Mouse (Mus musculus): ENCODE results near the gene Gm12248. TPM values are rescaled to one million over a fixed set of nuclear protein-coding genes. Genes with fewer than 3 reads are reported as not detected.
A peak's percentile ranks its signal among the peaks of the same experiment; 100 is the strongest.

Gene Gm12248
- 0.19 TPM for polyA plus RNA-seq (2012; fragmentation: generic; extraction: Trizol)

DNA sequence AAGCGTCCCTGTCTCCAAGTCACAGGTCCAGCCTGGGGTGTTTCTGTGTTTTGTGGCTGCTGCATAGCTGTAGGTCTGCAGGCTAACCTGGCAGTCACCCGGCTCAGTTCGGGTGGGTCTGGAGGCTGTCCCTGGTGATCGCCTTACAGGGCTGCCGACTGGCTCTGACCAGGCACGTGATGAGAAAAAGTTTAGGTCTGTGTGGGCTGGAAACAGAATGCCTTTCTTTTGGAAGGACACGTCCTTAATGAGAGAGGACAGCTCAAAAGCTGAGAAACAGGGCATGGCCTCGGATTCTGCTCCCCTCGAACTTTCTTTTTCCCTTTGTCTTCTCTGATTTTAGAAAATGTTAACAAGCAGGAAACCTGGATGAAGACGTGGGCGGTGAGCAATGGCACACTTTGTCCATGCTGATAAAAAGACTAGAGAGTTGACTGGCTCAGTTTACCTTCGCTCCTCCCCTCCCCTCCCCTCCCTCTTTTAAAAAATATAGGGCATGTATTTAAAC, at the start of gene Gm12248:
Gm12248 (minus strand) TSS at position 114 of the 508 bp plus-strand sequence.
- H3K4me2 ChIP-seq (ENCODE audit: low read depth): peak within 1 kb of the TSS; percentile 75
- no peaks in the 10 kb centered on the region for H3K79me2 ChIP-seq (ENCODE audit: control insufficient read depth, insufficient read depth)
- peak within 1 kb of the TSS; percentile 18 for H3K4me3 ChIP-seq
- TF ChIP-seq SRF (IDR thresholded peaks at IDR 0.05; ENCODE audit: control insufficient read depth, insufficient read length, low read depth) (no peak), REST (IDR thresholded peaks at IDR 0.05; ENCODE audit: insufficient read depth, insufficient read length) (no peak), TCF12 (IDR thresholded peaks at IDR 0.05; ENCODE audit: insufficient read depth, poor library complexity, severe bottlenecking) (no peak), MYOD1 (IDR thresholded peaks at IDR 0.05; ENCODE audit: control insufficient read depth in 1 of 3, insufficient read length in 2 of 3, low read depth in 2 of 3) (no peak), E2F4 (IDR thresholded peaks at IDR 0.05; ENCODE audit: insufficient read depth) (no peak), POLR2A (IDR thresholded peaks at IDR 0.05; ENCODE audit: insufficient read length, low read depth) (peak; percentile 28), CEBPB (IDR thresholded peaks at IDR 0.05; ENCODE audit: insufficient read depth, poor library complexity, severe bottlenecking) (no peak), USF1 (IDR thresholded peaks at IDR 0.05; ENCODE audit: low read depth) (peak; percentile 89), MAX (IDR thresholded peaks at IDR 0.05; ENCODE audit: low read depth) (no peak), TCF3 (IDR thresholded peaks at IDR 0.05; ENCODE audit: insufficient read length, low read depth) (no peak), POLR2AphosphoS2 (IDR thresholded peaks at IDR 0.05; ENCODE audit: insufficient read length, low read depth) (no peak), MYOG (IDR thresholded peaks at IDR 0.05; ENCODE audit: control insufficient read depth in 1 of 3, insufficient read depth in 1 of 3, insufficient read length in 2 of 3, low read depth in 2 of 3) (no peak)
- no peaks in the 10 kb centered on the region for H3K36me3 ChIP-seq (ENCODE audit: control insufficient read depth, insufficient read depth)
- H3K27me3 ChIP-seq (ENCODE audit: control insufficient read depth, insufficient read depth, insufficient read length): no peaks in the 10 kb centered on the region
- no peak within 1 kb of the TSS for H3ac ChIP-seq (ENCODE audit: control insufficient read depth, insufficient read length)

DNA sequence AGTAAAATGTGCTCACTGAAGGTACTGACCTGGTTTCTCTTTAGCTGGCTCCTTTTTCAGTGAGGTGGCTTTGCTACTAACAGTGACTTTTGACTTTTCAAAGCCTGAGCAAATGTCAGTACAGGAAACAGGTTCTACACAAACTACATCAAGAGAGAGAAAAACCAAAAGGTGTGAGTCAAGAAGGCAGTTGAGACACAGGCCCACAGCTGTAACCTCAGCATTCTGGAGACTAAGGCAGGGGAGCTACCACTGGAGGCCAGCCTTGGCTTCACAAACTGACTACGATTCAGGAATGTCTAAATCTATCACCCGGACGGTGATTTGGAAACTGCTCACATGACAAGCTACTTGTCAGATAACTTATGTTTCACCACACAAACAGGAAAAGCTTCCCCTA, 46.5 kb upstream of the Gm12248 start:
- Histone ChIP-seq H3K79me2 (ENCODE audit: control insufficient read depth, insufficient read depth) (no peaks in the 10 kb centered on the region), H3K36me3 (ENCODE audit: control insufficient read depth, insufficient read depth) (peaks cover 47% of the 10 kb centered on the region), H3ac (ENCODE audit: control insufficient read depth, insufficient read length) (no peak overlapping the region), H3K27me3 (ENCODE audit: control insufficient read depth, insufficient read depth, insufficient read length) (no peaks in the 10 kb centered on the region), H3K4me3 (no peak overlapping the region), H3K4me2 (ENCODE audit: low read depth) (no peak overlapping the region)
- no peak for TF ChIP-seq POLR2AphosphoS2 (IDR thresholded peaks at IDR 0.05; ENCODE audit: insufficient read length, low read depth)
- TF ChIP-seq TCF12 (IDR thresholded peaks at IDR 0.05; ENCODE audit: insufficient read depth, poor library complexity, severe bottlenecking): no peak
- TF ChIP-seq CEBPB (IDR thresholded peaks at IDR 0.05; ENCODE audit: insufficient read depth, poor library complexity, severe bottlenecking): no peak
- TF ChIP-seq E2F4 (IDR thresholded peaks at IDR 0.05; ENCODE audit: insufficient read depth): no peak
- TF ChIP-seq SRF (IDR thresholded peaks at IDR 0.05; ENCODE audit: control insufficient read depth, insufficient read length, low read depth): no peak
- no peak for TF ChIP-seq TCF3 (IDR thresholded peaks at IDR 0.05; ENCODE audit: insufficient read length, low read depth)
- no peak for TF ChIP-seq POLR2A (IDR thresholded peaks at IDR 0.05; ENCODE audit: insufficient read length, low read depth)
- no peak for TF ChIP-seq REST (IDR thresholded peaks at IDR 0.05; ENCODE audit: insufficient read depth, insufficient read length)
- no peak for TF ChIP-seq USF1 (IDR thresholded peaks at IDR 0.05; ENCODE audit: low read depth)
- no peak for TF ChIP-seq MYOG (IDR thresholded peaks at IDR 0.05; ENCODE audit: control insufficient read depth in 1 of 3, insufficient read depth in 1 of 3, insufficient read length in 2 of 3, low read depth in 2 of 3)
- no peak for TF ChIP-seq MYOD1 (IDR thresholded peaks at IDR 0.05; ENCODE audit: control insufficient read depth in 1 of 3, insufficient read length in 2 of 3, low read depth in 2 of 3)
- TF ChIP-seq MAX (IDR thresholded peaks at IDR 0.05; ENCODE audit: low read depth): no peak

DNA sequence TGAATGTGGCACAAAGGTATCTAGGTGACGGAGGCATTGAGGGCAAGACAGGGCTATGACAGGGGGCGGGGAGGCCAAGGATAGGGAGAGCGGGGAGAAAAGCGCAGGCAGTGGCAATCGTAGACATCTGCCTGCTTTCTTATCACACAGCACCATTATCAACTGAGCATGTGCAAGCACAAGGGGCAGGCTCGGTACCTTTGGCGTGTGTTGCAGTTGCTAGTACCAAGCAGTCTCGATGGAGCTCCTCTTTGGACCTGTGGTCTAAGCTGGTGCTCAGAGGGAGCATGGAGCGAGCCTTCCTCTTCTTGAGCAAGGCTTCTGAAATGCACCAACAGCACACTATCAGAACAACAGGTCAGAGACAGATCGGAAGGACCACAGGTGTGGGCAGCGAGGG, 45.9 kb upstream of the Gm12248 start:
- H3K36me3 ChIP-seq (ENCODE audit: control insufficient read depth, insufficient read depth): peaks cover 47% of the 10 kb centered on the region
- H3K79me2 ChIP-seq (ENCODE audit: control insufficient read depth, insufficient read depth): no peaks in the 10 kb centered on the region
- no peak overlapping the region for H3ac ChIP-seq (ENCODE audit: control insufficient read depth, insufficient read length)
- TF ChIP-seq TCF3 (IDR thresholded peaks at IDR 0.05; ENCODE audit: insufficient read length, low read depth): no peak
- no peak for TF ChIP-seq USF1 (IDR thresholded peaks at IDR 0.05; ENCODE audit: low read depth)
- TF ChIP-seq POLR2A (IDR thresholded peaks at IDR 0.05; ENCODE audit: insufficient read length, low read depth): no peak
- no peak overlapping the region for H3K4me3 ChIP-seq
- no peaks in the 10 kb centered on the region for H3K27me3 ChIP-seq (ENCODE audit: control insufficient read depth, insufficient read depth, insufficient read length)
- H3K4me2 ChIP-seq (ENCODE audit: low read depth): no peak overlapping the region

- TF ChIP-seq USF1 (IDR thresholded peaks at IDR 0.05; ENCODE audit: low read depth) (no peak), MAX (IDR thresholded peaks at IDR 0.05; ENCODE audit: low read depth) (no peak), TCF12 (IDR thresholded peaks at IDR 0.05; ENCODE audit: insufficient read depth, poor library complexity, severe bottlenecking) (no peak), E2F4 (IDR thresholded peaks at IDR 0.05; ENCODE audit: insufficient read depth) (no peak), TCF3 (IDR thresholded peaks at IDR 0.05; ENCODE audit: insufficient read length, low read depth) (no peak), POLR2AphosphoS2 (IDR thresholded peaks at IDR 0.05; ENCODE audit: insufficient read length, low read depth) (no peak), REST (IDR thresholded peaks at IDR 0.05; ENCODE audit: insufficient read depth, insufficient read length) (no peak), POLR2A (IDR thresholded peaks at IDR 0.05; ENCODE audit: insufficient read length, low read depth) (no peak), CEBPB (IDR thresholded peaks at IDR 0.05; ENCODE audit: insufficient read depth, poor library complexity, severe bottlenecking) (no peak), MYOD1 (IDR thresholded peaks at IDR 0.05; ENCODE audit: control insufficient read depth in 1 of 3, insufficient read length in 2 of 3, low read depth in 2 of 3) (no peak), SRF (IDR thresholded peaks at IDR 0.05; ENCODE audit: control insufficient read depth, insufficient read length, low read depth) (no peak), MYOG (IDR thresholded peaks at IDR 0.05; ENCODE audit: control insufficient read depth in 1 of 3, insufficient read depth in 1 of 3, insufficient read length in 2 of 3, low read depth in 2 of 3) (no peak)
- Histone ChIP-seq H3K4me3 (no peak overlapping the region), H3K36me3 (ENCODE audit: control insufficient read depth, insufficient read depth) (peaks cover 54% of the 10 kb centered on the region)
These were observed 43.7 kb upstream of the Gm12248 start for GRCm38 (mm10) chr11:58136677-58137076.

GRCm38 (mm10) chr11:58135296-58135695, 42.4 kb upstream of the Gm12248 start:
- TF ChIP-seq REST (IDR thresholded peaks at IDR 0.05; ENCODE audit: insufficient read depth, insufficient read length) (no peak), POLR2A (IDR thresholded peaks at IDR 0.05; ENCODE audit: insufficient read length, low read depth) (no peak), MAX (IDR thresholded peaks at IDR 0.05; ENCODE audit: low read depth) (no peak), USF1 (IDR thresholded peaks at IDR 0.05; ENCODE audit: low read depth) (no peak), MYOD1 (IDR thresholded peaks at IDR 0.05; ENCODE audit: control insufficient read depth in 1 of 3, insufficient read length in 2 of 3, low read depth in 2 of 3) (no peak), POLR2AphosphoS2 (IDR thresholded peaks at IDR 0.05; ENCODE audit: insufficient read length, low read depth) (no peak), E2F4 (IDR thresholded peaks at IDR 0.05; ENCODE audit: insufficient read depth) (no peak), SRF (IDR thresholded peaks at IDR 0.05; ENCODE audit: control insufficient read depth, insufficient read length, low read depth) (no peak)
- no peak overlapping the region for H3K4me2 ChIP-seq (ENCODE audit: low read depth)

More at GRCm38 (mm10) chr11:58136677-58137076, 43.7 kb upstream of the Gm12248 start:
- Histone ChIP-seq H3K79me2 (ENCODE audit: control insufficient read depth, insufficient read depth) (no peaks in the 10 kb centered on the region), H3K27me3 (ENCODE audit: control insufficient read depth, insufficient read depth, insufficient read length) (no peaks in the 10 kb centered on the region), H3ac (ENCODE audit: control insufficient read depth, insufficient read length) (no peak overlapping the region), H3K4me2 (ENCODE audit: low read depth) (no peak overlapping the region)

More at GRCm38 (mm10) chr11:58135296-58135695, 42.4 kb upstream of the Gm12248 start:
- Histone ChIP-seq H3K27me3 (ENCODE audit: control insufficient read depth, insufficient read depth, insufficient read length) (no peaks in the 10 kb centered on the region), H3K36me3 (ENCODE audit: control insufficient read depth, insufficient read depth) (peaks cover 50% of the 10 kb centered on the region), H3K4me3 (no peak overlapping the region), H3ac (ENCODE audit: control insufficient read depth, insufficient read length) (no peak overlapping the region), H3K79me2 (ENCODE audit: control insufficient read depth, insufficient read depth) (no peaks in the 10 kb centered on the region)
